Mouse (Mus musculus) lung, adult 2 months (tissue): ENCODE results near the gene Hmgcs1.

Source experiments
- CTCF ChIP-seq: fragments of 200-500 bp; IDR thresholded peaks from 2 replicates; pipeline ENCODE4 v1.5.1; 2011; ENCODE audit warnings: mild to moderate bottlenecking, low read length, control low read depth; ENCODE audit not compliant: insufficient read depth
- POLR2A ChIP-seq: fragments of 200-500 bp; IDR thresholded peaks from 2 replicates; pipeline ENCODE4 v1.6.1; 2011; ENCODE audit warnings: low read depth, mild to moderate bottlenecking, control low read depth, low read length, borderline replicate concordance; ENCODE audit errors: extremely low read depth

DNA sequence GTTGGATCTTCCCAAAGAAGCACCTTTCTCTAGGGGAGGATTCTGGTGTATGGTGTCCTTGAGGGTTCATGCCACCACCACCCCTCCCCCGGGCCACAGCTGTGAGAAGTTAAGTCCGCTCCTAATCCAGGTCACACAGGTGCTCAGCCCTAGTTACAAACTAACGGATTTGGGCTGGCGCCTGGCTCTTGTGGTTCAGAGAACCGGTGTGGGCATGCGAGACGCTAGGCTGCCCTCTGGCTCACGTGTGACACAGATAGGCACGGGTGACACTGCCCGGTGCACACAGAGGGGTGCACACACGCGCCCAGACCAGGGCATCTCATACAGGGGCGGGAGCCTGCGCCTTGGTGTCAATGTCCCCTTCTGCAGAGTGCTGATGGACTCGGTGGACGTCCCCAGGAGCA, 65.0 kb downstream of the Hmgcs1 start:
- no peak for TF ChIP-seq CTCF
- no peak for TF ChIP-seq POLR2A
